Mouse (Mus musculus): ENCODE data around the gene Ccndbp1. TPM values are rescaled to one million over a fixed set of nuclear protein-coding genes. Genes with fewer than 3 reads are reported as not detected.

Ccndbp1 gene
- total RNA-seq, 2 experiments from 2014 or later, result 22.2 to 22.4 TPM

Small RNAs within 50 kb of the gene (microRNA-seq; reads per million reads assigned to microRNA genes)
- gene Gm44325, result not detected

Other genes with a start within 250 kb of the Ccndbp1 start
- gene Cdan1, start 158.3 kb upstream of the Ccndbp1 start, total RNA-seq (2021), result 10 to 100 TPM; 11.0 to 13.1 TPM
- gene Ttbk2, start 157.8 kb upstream of the Ccndbp1 start, total RNA-seq (2021), result 10 to 100 TPM; 17.1 to 17.4 TPM
- gene Ubr1, start 37.7 kb upstream of the Ccndbp1 start, total RNA-seq (2021), result 10 to 100 TPM; 21.6 to 22.3 TPM
- 1 to 10 TPM; 2.4 to 2.5 TPM for gene Tmem62, start 31.4 kb upstream of the Ccndbp1 start, total RNA-seq (2021)
- gene Epb42, start 28.7 kb downstream of the Ccndbp1 start, total RNA-seq (2021), result under 1 TPM; 0.52 to 0.57 TPM
- gene Tgm5, start 77.4 kb downstream of the Ccndbp1 start, total RNA-seq (2021), result under 1 TPM in 1 of 2 experiments, not detected in 1; 0.17 TPM
- not detected for gene Tgm7, start 101.4 kb downstream of the Ccndbp1 start, total RNA-seq (2021)
- 10 to 100 TPM; 12.8 to 13.7 TPM for gene Adal, start 132.0 kb downstream of the Ccndbp1 start, total RNA-seq (2021)
- gene Lcmt2, start 132.2 kb downstream of the Ccndbp1 start, total RNA-seq (2021), result 1 to 10 TPM; 5.6 to 6.4 TPM
- gene Tubgcp4, start 162.3 kb downstream of the Ccndbp1 start, total RNA-seq (2021), result 10 to 100 TPM; 20.8 to 23.1 TPM
- gene Zscan29, start 162.7 kb downstream of the Ccndbp1 start, total RNA-seq (2021), result 1 to 10 TPM; 7.3 to 9.0 TPM

Data from gastrocnemius, postnatal 4 days (tissue).